Mouse (Mus musculus): ENCODE measurements around the gene Creld2. TPM values are rescaled to one million over a fixed set of nuclear protein-coding genes. Genes with fewer than 3 reads are reported as not detected.

Creld2 gene
- polyA plus RNA-seq, 1 experiment, result 29.6 TPM

DNA sequence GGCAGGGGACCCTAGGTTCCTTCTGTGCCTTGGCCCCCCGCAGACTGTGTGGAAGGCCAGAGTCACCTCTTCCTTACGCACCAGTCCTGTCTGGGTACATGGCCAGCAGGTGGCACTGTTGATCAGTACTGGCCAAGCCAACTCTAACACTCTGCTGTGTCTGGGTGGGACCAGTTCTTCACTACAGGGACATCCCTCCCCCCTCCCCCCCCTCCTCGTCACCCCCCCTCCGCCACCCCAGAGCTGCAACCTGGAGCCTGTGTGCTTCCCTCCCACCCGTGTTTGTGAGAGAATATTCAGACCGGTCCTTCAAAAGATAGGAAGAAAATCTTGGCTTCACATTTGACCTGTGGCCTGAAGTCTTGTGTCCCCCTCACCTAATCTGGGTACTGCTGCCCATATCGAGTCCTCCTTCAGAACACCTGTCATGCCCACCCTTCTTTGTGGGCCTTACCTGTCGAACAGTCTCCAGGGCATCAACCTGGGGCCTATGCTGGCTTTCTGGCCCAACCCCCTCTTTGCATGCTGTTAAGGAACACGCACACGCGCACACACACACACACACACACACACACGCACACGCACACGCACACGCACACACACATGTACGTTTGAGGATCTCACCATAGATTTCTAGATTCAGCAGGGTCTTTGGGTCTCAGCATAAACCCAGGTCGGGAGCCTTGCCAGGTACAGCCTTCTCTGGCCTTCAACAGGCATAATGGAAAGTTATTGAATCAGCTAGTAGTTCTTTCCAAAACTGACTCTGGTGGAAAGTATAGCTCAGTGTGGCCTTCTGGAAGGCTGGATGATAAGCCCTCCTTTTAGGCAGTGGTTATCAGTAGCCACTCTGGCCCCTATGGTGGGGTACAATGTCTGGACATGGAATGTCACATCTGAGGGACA is 9.6 kb downstream of the Creld2 start:
- no peaks in the 10 kb centered on the region for H3K4me1 ChIP-seq (ENCODE audit: control insufficient read depth, insufficient read depth, low read length)
- H3K4me3 ChIP-seq (ENCODE audit: insufficient read depth, low read length), result no peak overlapping the region
- H3K27ac ChIP-seq (ENCODE audit: insufficient read depth, low read length), result no peak overlapping the region
- TF ChIP-seq CTCF (IDR thresholded peaks at IDR 0.05; ENCODE audit: borderline replicate concordance, insufficient read depth, low read length) (peak; percentile 99), POLR2A (IDR thresholded peaks at IDR 0.05; ENCODE audit: low read depth, low read length) (no peak)

- Histone ChIP-seq H3K27ac (ENCODE audit: insufficient read depth, low read length) (no peak overlapping the region), H3K4me3 (ENCODE audit: insufficient read depth, low read length) (no peak overlapping the region), H3K4me1 (ENCODE audit: control insufficient read depth, insufficient read depth, low read length) (no peaks in the 10 kb centered on the region)
- TF ChIP-seq CTCF (IDR thresholded peaks at IDR 0.05; ENCODE audit: borderline replicate concordance, insufficient read depth, low read length) (no peak), POLR2A (IDR thresholded peaks at IDR 0.05; ENCODE audit: low read depth, low read length) (no peak)
Observed at GRCm38 (mm10) chr15:88829791-88830440, 10.5 kb downstream of the Creld2 start.

DNA sequence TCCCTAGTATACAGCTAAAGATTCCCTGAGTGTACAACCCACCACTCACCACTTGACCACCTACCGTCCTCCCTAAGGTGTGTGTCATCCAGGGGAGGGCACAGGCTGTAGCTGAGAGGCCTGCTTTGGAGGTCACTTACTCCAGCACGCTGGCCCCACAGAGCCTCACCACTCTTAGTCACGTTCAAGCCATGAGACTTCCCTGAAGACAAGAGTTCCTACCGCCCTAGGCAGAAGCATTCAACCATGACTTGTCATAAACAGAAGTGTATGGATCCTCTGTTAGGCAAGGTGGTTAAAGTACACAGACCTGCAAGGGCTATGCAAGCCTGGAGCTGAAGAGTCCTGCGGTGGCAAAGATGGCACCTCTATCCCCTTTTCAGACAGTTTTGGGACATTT is 11.2 kb downstream of the Creld2 start:
- TF ChIP-seq POLR2A (IDR thresholded peaks at IDR 0.05; ENCODE audit: low read depth, low read length) (no peak), CTCF (IDR thresholded peaks at IDR 0.05; ENCODE audit: borderline replicate concordance, insufficient read depth, low read length) (no peak)
- Histone ChIP-seq H3K4me3 (ENCODE audit: insufficient read depth, low read length) (no peak overlapping the region), H3K27ac (ENCODE audit: insufficient read depth, low read length) (no peak overlapping the region), H3K4me1 (ENCODE audit: control insufficient read depth, insufficient read depth, low read length) (no peaks in the 10 kb centered on the region)

DNA sequence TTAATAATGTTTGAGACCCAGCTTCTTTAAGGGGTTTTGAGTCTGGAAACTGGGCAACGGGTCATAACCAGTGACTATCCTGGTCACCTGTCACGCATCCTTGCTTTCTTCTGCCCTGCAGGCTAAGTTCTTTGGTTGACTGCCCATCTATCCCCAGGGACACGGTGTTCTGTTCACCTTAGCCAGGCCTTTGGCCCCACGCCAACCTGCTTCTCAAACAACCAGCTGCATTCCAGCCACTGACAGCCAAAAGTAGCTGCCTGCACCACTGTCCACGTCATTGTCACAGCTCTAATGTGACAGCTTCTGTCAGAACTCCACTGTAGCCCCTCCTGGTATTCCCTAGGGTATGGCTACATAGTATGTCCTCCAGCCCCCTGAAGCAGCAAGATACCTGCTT is 12.0 kb downstream of the Creld2 start:
- H3K27ac ChIP-seq (ENCODE audit: insufficient read depth, low read length), result no peak overlapping the region
- no peaks in the 10 kb centered on the region for H3K4me1 ChIP-seq (ENCODE audit: control insufficient read depth, insufficient read depth, low read length)
- no peak overlapping the region for H3K4me3 ChIP-seq (ENCODE audit: insufficient read depth, low read length)
- TF ChIP-seq CTCF (IDR thresholded peaks at IDR 0.05; ENCODE audit: borderline replicate concordance, insufficient read depth, low read length) (no peak), POLR2A (IDR thresholded peaks at IDR 0.05; ENCODE audit: low read depth, low read length) (no peak)

DNA sequence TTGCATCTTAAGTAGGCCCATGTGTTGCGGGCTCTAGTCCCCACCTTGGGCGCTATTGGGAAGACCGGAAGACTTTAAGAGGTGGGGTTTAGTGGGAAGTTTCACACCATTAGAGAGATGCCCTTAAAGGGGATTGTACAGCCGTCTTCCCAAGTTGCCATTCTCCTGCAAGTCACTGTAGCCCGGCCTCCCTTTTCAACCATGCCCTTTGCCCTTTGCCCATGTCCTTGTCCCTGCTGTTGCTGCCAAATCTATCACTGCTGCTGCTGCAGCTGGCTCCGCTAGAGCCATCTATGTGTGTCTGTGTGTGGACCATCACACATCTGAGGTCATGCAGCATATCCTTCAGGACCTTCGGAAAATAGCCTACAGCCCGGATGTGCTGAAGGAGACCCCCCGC is 13.1 kb downstream of the Creld2 start:
- no peak overlapping the region for H3K4me3 ChIP-seq (ENCODE audit: insufficient read depth, low read length)
- no peaks in the 10 kb centered on the region for H3K4me1 ChIP-seq (ENCODE audit: control insufficient read depth, insufficient read depth, low read length)
- TF ChIP-seq POLR2A (IDR thresholded peaks at IDR 0.05; ENCODE audit: low read depth, low read length) (no peak), CTCF (IDR thresholded peaks at IDR 0.05; ENCODE audit: borderline replicate concordance, insufficient read depth, low read length) (no peak)
- no peak overlapping the region for H3K27ac ChIP-seq (ENCODE audit: insufficient read depth, low read length)

DNA sequence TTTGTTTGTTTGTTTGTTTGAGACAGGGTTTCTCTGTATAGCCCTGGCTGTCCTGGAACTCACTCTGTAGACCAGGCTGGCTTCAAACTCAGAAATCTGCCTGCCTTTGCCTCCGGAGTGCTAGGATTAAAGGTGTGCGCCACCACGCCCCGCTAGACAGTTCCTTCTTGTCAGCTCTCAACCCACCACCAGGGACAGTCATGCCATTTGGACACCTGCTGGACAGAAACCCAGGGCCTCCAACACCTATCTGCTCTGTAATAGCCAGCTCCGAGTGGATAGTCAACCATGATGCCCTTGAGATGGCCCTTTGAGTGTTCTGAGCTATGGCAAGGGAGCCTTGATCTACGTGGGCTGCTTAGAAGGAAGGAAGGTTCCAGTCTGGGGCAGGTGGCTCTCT is 16.6 kb downstream of the Creld2 start:
- H3K27ac ChIP-seq (ENCODE audit: insufficient read depth, low read length), result no peak overlapping the region
- peaks cover 3% of the 10 kb centered on the region; the same call in 1 of the 2 replicates for H3K4me1 ChIP-seq (ENCODE audit: control insufficient read depth, insufficient read depth, low read length)
- no peak overlapping the region for H3K4me3 ChIP-seq (ENCODE audit: insufficient read depth, low read length)
- TF ChIP-seq CTCF (IDR thresholded peaks at IDR 0.05; ENCODE audit: borderline replicate concordance, insufficient read depth, low read length) (no peak), POLR2A (IDR thresholded peaks at IDR 0.05; ENCODE audit: low read depth, low read length) (no peak)

GRCm38 (mm10) chr15:88836571-88836970 is 17.1 kb downstream of the Creld2 start:
- no peak overlapping the region for H3K4me3 ChIP-seq (ENCODE audit: insufficient read depth, low read length)
- TF ChIP-seq CTCF (IDR thresholded peaks at IDR 0.05; ENCODE audit: borderline replicate concordance, insufficient read depth, low read length) (no peak), POLR2A (IDR thresholded peaks at IDR 0.05; ENCODE audit: low read depth, low read length) (no peak)
- peaks cover 3% of the 10 kb centered on the region; the same call in 1 of the 2 replicates for H3K4me1 ChIP-seq (ENCODE audit: control insufficient read depth, insufficient read depth, low read length)
- no peak overlapping the region for H3K27ac ChIP-seq (ENCODE audit: insufficient read depth, low read length)

DNA sequence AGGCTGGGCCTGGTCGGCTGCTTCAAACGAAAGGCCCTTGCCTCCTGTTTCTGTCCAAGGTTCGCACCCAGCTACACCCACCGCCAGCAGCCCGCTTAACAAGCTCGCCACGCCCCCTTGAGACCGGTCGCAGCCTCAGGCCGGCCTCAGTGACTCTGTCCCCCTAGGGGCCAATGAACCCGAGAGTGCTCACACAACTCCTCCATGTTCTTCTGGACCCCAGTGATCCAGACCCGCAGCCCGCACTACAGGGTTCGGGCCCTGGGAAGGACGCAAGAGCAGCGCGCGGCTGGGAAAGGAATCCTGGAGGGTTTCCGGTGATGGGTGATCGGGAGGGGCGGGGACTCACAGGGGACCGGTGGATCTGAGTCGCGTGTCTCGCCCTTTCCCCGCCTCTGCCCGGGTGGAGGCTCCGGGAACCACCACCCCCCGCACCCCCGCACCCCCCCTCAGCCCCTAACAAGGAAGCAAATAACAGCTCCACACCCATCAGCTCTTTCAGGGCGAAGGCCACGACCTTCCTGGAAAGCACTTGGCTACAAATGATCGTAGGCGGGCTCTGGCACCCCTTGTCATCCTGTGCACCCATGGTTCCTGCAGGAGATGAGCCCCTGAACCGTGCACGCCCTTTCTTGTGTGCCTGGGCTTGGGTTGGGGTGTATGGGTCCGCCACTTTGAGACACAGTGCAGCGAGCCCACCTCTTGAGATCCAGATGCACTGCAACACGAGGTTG is 17.9 kb downstream of the Creld2 start:
- TF ChIP-seq POLR2A (IDR thresholded peaks at IDR 0.05; ENCODE audit: low read depth, low read length) (peak; percentile 66), CTCF (IDR thresholded peaks at IDR 0.05; ENCODE audit: borderline replicate concordance, insufficient read depth, low read length) (no peak)
- H3K4me1 ChIP-seq (ENCODE audit: control insufficient read depth, insufficient read depth, low read length), result peaks cover 3% of the 10 kb centered on the region; the same call in 1 of the 2 replicates
- peak overlapping the region; percentile 48 for H3K4me3 ChIP-seq (ENCODE audit: insufficient read depth, low read length)
- H3K27ac ChIP-seq (ENCODE audit: insufficient read depth, low read length), result no peak overlapping the region

DNA sequence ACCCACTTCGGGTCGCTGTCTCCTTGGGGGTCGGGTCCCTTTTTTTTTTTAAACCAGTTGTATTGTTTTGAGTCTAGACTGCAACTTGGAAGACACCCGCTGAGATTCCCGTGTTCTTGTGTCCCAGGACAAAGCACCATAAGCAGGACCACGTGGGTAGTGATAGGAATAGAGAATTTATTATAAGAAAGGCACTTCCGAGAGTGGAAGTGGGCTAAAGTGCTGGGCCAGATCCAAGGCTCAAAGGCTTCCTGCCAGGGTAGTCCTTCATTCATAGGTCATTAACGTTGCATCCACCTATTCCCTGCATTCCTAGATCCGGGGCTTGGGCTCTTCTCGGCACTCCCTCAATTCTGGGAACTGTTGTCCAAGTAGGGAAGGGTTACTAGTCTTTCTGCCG is 18.5 kb downstream of the Creld2 start:
- H3K4me3 ChIP-seq (ENCODE audit: insufficient read depth, low read length), result no peak overlapping the region; the same call in 1 of the 2 replicates
- H3K27ac ChIP-seq (ENCODE audit: insufficient read depth, low read length), result no peak overlapping the region
- TF ChIP-seq CTCF (IDR thresholded peaks at IDR 0.05; ENCODE audit: borderline replicate concordance, insufficient read depth, low read length) (no peak), POLR2A (IDR thresholded peaks at IDR 0.05; ENCODE audit: low read depth, low read length) (no peak)
- peaks cover 3% of the 10 kb centered on the region; the same call in 1 of the 2 replicates for H3K4me1 ChIP-seq (ENCODE audit: control insufficient read depth, insufficient read depth, low read length)
